Mouse (Mus musculus): ENCODE measurements at regions not wholly inside any gene's neighbourhood (a gene's known extent, or its start where the extent isn't known, plus 50 kb on each side); places are given as distances from the start of the nearest gene placed in this dataset.

GRCm38 (mm10) chr19:14970161-14970560 lies 372.3 kb upstream of the Tle4 start:
- Histone ChIP-seq H3K9me3 (no peaks in the 10 kb centered on the region), H3K4me3 (replicated peaks) (no peak overlapping the region)
- no peak for TF ChIP-seq FLI1 (IDR thresholded peaks at IDR 0.05; ENCODE audit: low read length)
- TF ChIP-seq GATA1 (IDR thresholded peaks at IDR 0.05; ENCODE audit: borderline replicate concordance, low read length) = no peak

GRCm38 (mm10) chr19:14968283-14968682 lies 370.4 kb upstream of the Tle4 start:
- no peaks in the 10 kb centered on the region for H3K9me3 ChIP-seq
- no peak for TF ChIP-seq GATA1 (IDR thresholded peaks at IDR 0.05; ENCODE audit: borderline replicate concordance, low read length)
- no peak for TF ChIP-seq FLI1 (IDR thresholded peaks at IDR 0.05; ENCODE audit: low read length)
- H3K36me3 ChIP-seq (replicated peaks; ENCODE audit: low read length) = no peaks in the 10 kb centered on the region
- no peaks in the 10 kb centered on the region for H3K4me1 ChIP-seq
- no peaks in the 10 kb centered on the region for H3K27me3 ChIP-seq (replicated peaks)
- no peak overlapping the region for H3K4me3 ChIP-seq (replicated peaks)

More at GRCm38 (mm10) chr19:14970161-14970560, 372.3 kb upstream of the Tle4 start:
- no peaks in the 10 kb centered on the region for H3K36me3 ChIP-seq (replicated peaks; ENCODE audit: low read length)
- no peaks in the 10 kb centered on the region for H3K4me1 ChIP-seq
- H3K27me3 ChIP-seq (replicated peaks) = no peaks in the 10 kb centered on the region

- H3K27me3 ChIP-seq (replicated peaks) = no peaks in the 10 kb centered on the region
- H3K9me3 ChIP-seq = peaks cover 10% of the 10 kb centered on the region
- no peak for TF ChIP-seq FLI1 (IDR thresholded peaks at IDR 0.05; ENCODE audit: low read length)
- TF ChIP-seq GATA1 (IDR thresholded peaks at IDR 0.05; ENCODE audit: borderline replicate concordance, low read length) = no peak
- no peaks in the 10 kb centered on the region for H3K36me3 ChIP-seq (replicated peaks; ENCODE audit: low read length)
- no peaks in the 10 kb centered on the region for H3K4me1 ChIP-seq
- no peak overlapping the region for H3K4me3 ChIP-seq (replicated peaks)
These were observed 359.9 kb upstream of the Tle4 start for GRCm38 (mm10) chr19:14957727-14958126.

- H3K27me3 ChIP-seq (replicated peaks) = no peaks in the 10 kb centered on the region
- no peaks in the 10 kb centered on the region for H3K4me1 ChIP-seq
- no peaks in the 10 kb centered on the region for H3K36me3 ChIP-seq (replicated peaks; ENCODE audit: low read length)
- TF ChIP-seq FLI1 (IDR thresholded peaks at IDR 0.05; ENCODE audit: low read length) (no peak), GATA1 (IDR thresholded peaks at IDR 0.05; ENCODE audit: borderline replicate concordance, low read length) (no peak)
- H3K4me3 ChIP-seq (replicated peaks) = no peak overlapping the region
- peaks cover 10% of the 10 kb centered on the region for H3K9me3 ChIP-seq
These were observed 359.3 kb upstream of the Tle4 start for GRCm38 (mm10) chr19:14957154-14957553.

- H3K4me3 ChIP-seq (replicated peaks) = no peak overlapping the region
- H3K27me3 ChIP-seq (replicated peaks) = no peaks in the 10 kb centered on the region
- no peaks in the 10 kb centered on the region for H3K36me3 ChIP-seq (replicated peaks; ENCODE audit: low read length)
- TF ChIP-seq GATA1 (IDR thresholded peaks at IDR 0.05; ENCODE audit: borderline replicate concordance, low read length) (no peak), FLI1 (IDR thresholded peaks at IDR 0.05; ENCODE audit: low read length) (no peak)
- H3K4me1 ChIP-seq = no peaks in the 10 kb centered on the region
- H3K9me3 ChIP-seq = peaks cover 10% of the 10 kb centered on the region
These were observed 358.5 kb upstream of the Tle4 start for GRCm38 (mm10) chr19:14956392-14956791.

- TF ChIP-seq FLI1 (IDR thresholded peaks at IDR 0.05; ENCODE audit: low read length) (no peak), GATA1 (IDR thresholded peaks at IDR 0.05; ENCODE audit: borderline replicate concordance, low read length) (no peak)
- no peak overlapping the region for H3K4me3 ChIP-seq (replicated peaks)
- no peaks in the 10 kb centered on the region for H3K36me3 ChIP-seq (replicated peaks; ENCODE audit: low read length)
- peaks cover 10% of the 10 kb centered on the region for H3K9me3 ChIP-seq
- H3K4me1 ChIP-seq = no peaks in the 10 kb centered on the region
- H3K27me3 ChIP-seq (replicated peaks) = no peaks in the 10 kb centered on the region
These were observed 358.1 kb upstream of the Tle4 start for GRCm38 (mm10) chr19:14955969-14956368.

- Histone ChIP-seq H3K36me3 (replicated peaks; ENCODE audit: low read length) (no peaks in the 10 kb centered on the region), H3K27me3 (replicated peaks) (no peaks in the 10 kb centered on the region), H3K4me1 (no peaks in the 10 kb centered on the region), H3K4me3 (replicated peaks) (no peak overlapping the region), H3K9me3 (no peaks in the 10 kb centered on the region)
- TF ChIP-seq FLI1 (IDR thresholded peaks at IDR 0.05; ENCODE audit: low read length) (no peak), GATA1 (IDR thresholded peaks at IDR 0.05; ENCODE audit: borderline replicate concordance, low read length) (no peak)
These were observed 342.5 kb upstream of the Tle4 start for GRCm38 (mm10) chr19:14940207-14940952.

- Histone ChIP-seq H3K9me3 (no peaks in the 10 kb centered on the region), H3K4me3 (replicated peaks) (no peak overlapping the region), H3K36me3 (replicated peaks; ENCODE audit: low read length) (no peaks in the 10 kb centered on the region), H3K27me3 (replicated peaks) (no peaks in the 10 kb centered on the region), H3K4me1 (no peaks in the 10 kb centered on the region)
- TF ChIP-seq GATA1 (IDR thresholded peaks at IDR 0.05; ENCODE audit: borderline replicate concordance, low read length) = no peak
- TF ChIP-seq FLI1 (IDR thresholded peaks at IDR 0.05; ENCODE audit: low read length) = no peak
These were observed 324.4 kb upstream of the Tle4 start for GRCm38 (mm10) chr19:14922238-14922637.

- H3K9me3 ChIP-seq = no peaks in the 10 kb centered on the region
- TF ChIP-seq FLI1 (IDR thresholded peaks at IDR 0.05; ENCODE audit: low read length) (no peak), GATA1 (IDR thresholded peaks at IDR 0.05; ENCODE audit: borderline replicate concordance, low read length) (no peak)
- no peaks in the 10 kb centered on the region for H3K27me3 ChIP-seq (replicated peaks)
- no peaks in the 10 kb centered on the region for H3K4me1 ChIP-seq
- no peak overlapping the region for H3K4me3 ChIP-seq (replicated peaks)
- H3K36me3 ChIP-seq (replicated peaks; ENCODE audit: low read length) = no peaks in the 10 kb centered on the region
These were observed 313.4 kb upstream of the Tle4 start for GRCm38 (mm10) chr19:14911056-14911850.

- no peaks in the 10 kb centered on the region for H3K4me1 ChIP-seq
- no peaks in the 10 kb centered on the region for H3K9me3 ChIP-seq
- H3K36me3 ChIP-seq (replicated peaks; ENCODE audit: low read length) = no peaks in the 10 kb centered on the region
- peaks cover 16% of the 10 kb centered on the region for H3K27me3 ChIP-seq (replicated peaks)
- TF ChIP-seq FLI1 (IDR thresholded peaks at IDR 0.05; ENCODE audit: low read length) = no peak
- TF ChIP-seq GATA1 (IDR thresholded peaks at IDR 0.05; ENCODE audit: borderline replicate concordance, low read length) = no peak
- H3K4me3 ChIP-seq (replicated peaks) = no peak overlapping the region
These were observed 297.0 kb upstream of the Tle4 start for GRCm38 (mm10) chr19:14894875-14895274.

Measured in megakaryocyte, embryonic 14.5 days (primary cell).